Mouse (Mus musculus) layer of hippocampus, postnatal 10 days (tissue): Measurements from ENCODE around the gene Gm11562. TPM values are rescaled to one million over a fixed set of nuclear protein-coding genes. Genes with fewer than 3 reads are reported as not detected.
A peak's percentile ranks its signal among the peaks of the same experiment; 100 is the strongest.

Source experiments
- DNase-seq, 2 experiments: peaks; one replicate each; pipeline ENCODE4 v3.0.0; 2021; ENCODE audit warnings: low spot score in 2 of 2
- total RNA-seq, 2 experiments: library from RNA; stranded (reverse); gene quantifications; 2 replicates each; pipeline ENCODE4 v1.2.3; 2021

Gm11562 gene
- total RNA-seq, 2 experiments from 2014 or later = not detected

DNA sequence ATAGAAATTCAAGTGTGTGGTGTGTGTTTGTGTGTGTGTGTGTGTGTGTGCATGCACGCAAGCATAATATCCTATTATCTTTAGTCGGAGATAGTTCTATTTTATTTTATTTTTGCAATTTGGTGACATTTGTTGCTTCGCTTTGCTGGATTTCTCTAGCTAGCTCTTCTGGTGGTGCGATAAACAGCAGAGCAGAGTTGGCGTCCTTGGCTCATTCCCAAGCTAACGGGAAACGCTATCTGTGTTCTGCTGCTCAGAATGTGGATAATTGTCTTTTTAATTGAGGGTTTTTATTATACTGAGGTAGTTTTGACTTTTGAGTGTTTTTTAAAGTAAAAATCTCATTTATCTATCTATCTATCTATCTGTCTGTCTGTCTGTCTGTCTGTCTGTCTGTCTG, 35.1 kb downstream of the Gm11562 start:
- peak; percentile 29 to 40 for DNase-seq

DNA sequence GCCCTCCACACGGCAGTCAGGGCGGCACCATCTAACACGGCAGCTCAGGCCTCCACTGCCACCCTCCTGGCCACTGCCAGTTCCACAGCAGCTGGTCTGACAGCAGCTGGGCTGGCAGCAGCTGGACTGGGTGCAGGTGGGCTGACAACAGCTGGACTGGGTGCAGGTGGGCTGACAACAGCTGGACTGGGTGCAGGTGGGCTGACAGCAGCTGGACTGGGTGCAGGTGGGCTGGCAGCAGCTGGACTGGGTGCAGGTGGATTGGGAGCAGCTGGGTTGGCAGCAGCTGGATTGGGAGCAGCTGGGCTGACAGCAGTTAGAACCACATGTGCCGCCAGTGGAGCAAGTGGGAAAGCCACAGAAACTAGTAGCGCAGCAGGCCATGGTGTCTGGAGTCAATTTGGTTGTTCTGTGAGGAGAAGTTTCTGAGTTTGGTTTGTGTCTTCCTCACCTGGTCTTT, 37.0 kb downstream of the Gm11562 start, which contains the start of gene Krtap1-4:
Gene Krtap1-4, minus strand, starts transcription at position 410 of the 460 bp plus-strand sequence.
- no peak for DNase-seq

- no peak for DNase-seq
Measured at GRCm38 (mm10) chr11:99581564-99581963, 38.7 kb downstream of the Gm11562 start.

DNA sequence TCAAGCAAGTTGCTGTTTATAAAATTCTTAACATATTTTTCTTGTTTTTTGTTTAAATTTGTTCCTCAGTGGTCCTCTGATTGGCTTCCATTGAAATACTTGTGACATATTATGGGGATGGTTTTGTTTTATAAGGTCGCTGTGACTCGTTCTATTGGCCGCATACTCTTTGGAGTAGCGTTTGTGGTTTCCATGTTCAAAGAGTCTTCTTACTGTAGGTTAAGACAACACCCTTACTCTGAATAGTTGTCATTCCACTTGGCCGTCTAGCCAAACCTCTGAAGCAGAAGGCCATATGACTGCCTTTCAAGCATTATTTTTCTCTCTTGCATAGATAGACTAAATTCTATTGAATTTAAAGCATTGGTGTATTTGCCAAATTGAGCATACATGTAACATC, 39.2 kb downstream of the Gm11562 start:
- no peak for DNase-seq

GRCm38 (mm10) chr11:99580636-99581035, 39.6 kb downstream of the Gm11562 start, which contains the start of gene Krtap1-5:
TSS of gene Krtap1-5 (minus strand) at chr11:99581016.
- DNase-seq = no peak

- DNase-seq = peak; percentile 74 to 78
Measured at GRCm38 (mm10) chr11:99574106-99574505, 46.1 kb downstream of the Gm11562 start.

- DNase-seq = no peak
Measured at GRCm38 (mm10) chr11:99573164-99573563, 47.1 kb downstream of the Gm11562 start.

Other genes with a start within 250 kb of the Gm11562 start
- gene Krt28, start 245.5 kb downstream of the Gm11562 start, total RNA-seq = under 1 TPM; 0.30 to 0.33 TPM
- gene Krt10, start 231.1 kb downstream of the Gm11562 start, total RNA-seq = 10 to 100 TPM; 14.3 to 14.8 TPM
- 1 to 10 TPM; 1.5 to 1.6 TPM for gene Krt12, start 198.2 kb downstream of the Gm11562 start, total RNA-seq
- gene Krt20, start 182.3 kb downstream of the Gm11562 start, total RNA-seq = not detected
- gene Krt23, start 127.3 kb downstream of the Gm11562 start, total RNA-seq = not detected
- not detected for gene Krt39, start 99.1 kb downstream of the Gm11562 start, total RNA-seq
- not detected for gene Krt40, start 77.3 kb downstream of the Gm11562 start, total RNA-seq
- not detected for gene Krtap3-3, start 69.6 kb downstream of the Gm11562 start, total RNA-seq
- gene Krtap3-2, start 63.6 kb downstream of the Gm11562 start, total RNA-seq = not detected
- gene Gm11939, start 61.0 kb downstream of the Gm11562 start, total RNA-seq = not detected
- not detected for gene Krtap3-1, start 53.8 kb downstream of the Gm11562 start, total RNA-seq
- not detected for gene Krtap1-5, start 39.4 kb downstream of the Gm11562 start, total RNA-seq
- not detected for gene Krtap1-4, start 36.8 kb downstream of the Gm11562 start, total RNA-seq
- gene Krtap1-3, start 29.1 kb downstream of the Gm11562 start, total RNA-seq = not detected
- not detected for gene Krtap9-3, start 22.3 kb downstream of the Gm11562 start, total RNA-seq
- not detected for gene Gm11938, start 17.1 kb downstream of the Gm11562 start, total RNA-seq
- gene Gm11937, start 10.2 kb downstream of the Gm11562 start, total RNA-seq = not detected
- gene Krtap2-4, start 5.6 kb downstream of the Gm11562 start, total RNA-seq = not detected
- not detected for gene Krtap4-1, start 7.8 kb upstream of the Gm11562 start, total RNA-seq
- not detected for gene Krtap4-2, start 14.6 kb upstream of the Gm11562 start, total RNA-seq
- not detected for gene Krtap4-7, start 23.7 kb upstream of the Gm11562 start, total RNA-seq
- gene Gm11555, start 29.8 kb upstream of the Gm11562 start, total RNA-seq = not detected
- gene Gm11563, start 38.5 kb upstream of the Gm11562 start, total RNA-seq = not detected
- not detected for gene Krtap4-6, start 45.5 kb upstream of the Gm11562 start, total RNA-seq
- not detected for gene Gm14190, start 70.3 kb upstream of the Gm11562 start, total RNA-seq
- gene Gm14180, start 113.9 kb upstream of the Gm11562 start, total RNA-seq = not detected
- not detected for gene Gm11595, start 152.5 kb upstream of the Gm11562 start, total RNA-seq
- not detected for gene Krtap4-8, start 160.3 kb upstream of the Gm11562 start, total RNA-seq
- not detected for gene Krtap4-9, start 164.8 kb upstream of the Gm11562 start, total RNA-seq
- gene Gm11596, start 173.0 kb upstream of the Gm11562 start, total RNA-seq = not detected
- not detected for gene Gm11569, start 178.5 kb upstream of the Gm11562 start, total RNA-seq
- not detected for gene Gm11554, start 184.0 kb upstream of the Gm11562 start, total RNA-seq
- gene Krtap4-13, start 189.5 kb upstream of the Gm11562 start, total RNA-seq = not detected
- not detected for gene Gm11564, start 195.2 kb upstream of the Gm11562 start, total RNA-seq
- gene 2300003K06Rik, start 217.6 kb upstream of the Gm11562 start, total RNA-seq = not detected
- gene Krtap4-16, start 231.2 kb upstream of the Gm11562 start, total RNA-seq = not detected
- gene Gm11568, start 237.5 kb upstream of the Gm11562 start, total RNA-seq = not detected
- gene Gm11559, start 244.0 kb upstream of the Gm11562 start, total RNA-seq = not detected